Mouse (Mus musculus): ENCODE measurements around the gene Slc5a2.

Slc5a2 gene

DNA sequence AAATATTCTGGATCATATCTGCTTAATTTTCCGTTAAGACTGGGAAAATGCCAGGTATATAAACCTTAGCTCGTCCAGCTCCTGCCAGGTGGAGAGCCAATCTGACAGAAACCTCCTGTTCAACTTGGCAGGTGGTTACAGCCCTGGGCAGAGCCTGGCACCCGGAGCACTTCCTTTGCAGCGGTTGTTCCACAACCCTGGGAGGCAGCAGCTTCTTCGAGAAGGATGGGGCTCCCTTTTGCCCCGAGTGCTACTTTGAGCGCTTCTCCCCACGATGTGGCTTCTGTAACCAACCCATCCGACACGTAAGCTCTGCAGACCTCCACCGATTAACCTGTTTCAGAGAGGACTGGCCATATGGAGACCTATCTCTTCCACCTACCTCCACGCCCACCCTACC lies 13.5 kb upstream of the Slc5a2 start:
- DNase-seq (ENCODE audit: low spot score in 2 of 2): no peak

- peak in 1 of 2 experiments; percentile 79 for DNase-seq (ENCODE audit: low spot score in 2 of 2)
Observed at GRCm38 (mm10) chr7:128252609-128253008, 12.8 kb upstream of the Slc5a2 start.

DNA sequence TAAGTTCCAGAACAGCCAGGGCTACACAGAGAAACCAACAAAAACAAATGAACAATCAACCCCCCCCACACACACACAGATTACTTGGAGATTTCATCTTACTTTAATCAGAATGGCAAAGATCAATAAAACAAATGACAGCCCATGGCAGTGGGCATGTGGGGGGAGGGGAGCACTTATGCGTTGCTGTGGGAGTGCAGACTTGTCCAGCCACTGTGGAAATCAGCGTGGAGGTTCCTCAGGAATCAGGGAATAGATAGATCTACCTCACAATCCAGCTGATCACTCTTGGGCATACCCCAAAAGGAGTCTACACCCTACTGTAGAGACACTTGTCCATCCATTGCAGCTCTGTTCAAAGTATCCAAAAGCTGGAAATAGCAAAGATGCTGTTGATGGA lies 10.5 kb upstream of the Slc5a2 start:
- no peak for DNase-seq (ENCODE audit: low spot score in 2 of 2)

GRCm38 (mm10) chr7:128255757-128256156 lies 9.7 kb upstream of the Slc5a2 start:
- no peak for DNase-seq (ENCODE audit: low spot score in 2 of 2)

GRCm38 (mm10) chr7:128256783-128257334 lies 8.6 kb upstream of the Slc5a2 start:
- DNase-seq (ENCODE audit: low spot score in 2 of 2): no peak

- DNase-seq (ENCODE audit: low spot score in 2 of 2): no peak
Observed at GRCm38 (mm10) chr7:128266056-128266455, 599 bp downstream of the Slc5a2 start.

GRCm38 (mm10) chr7:128267391-128267790 lies 1.9 kb downstream of the Slc5a2 start:
- DNase-seq (ENCODE audit: low spot score in 2 of 2): no peak

DNA sequence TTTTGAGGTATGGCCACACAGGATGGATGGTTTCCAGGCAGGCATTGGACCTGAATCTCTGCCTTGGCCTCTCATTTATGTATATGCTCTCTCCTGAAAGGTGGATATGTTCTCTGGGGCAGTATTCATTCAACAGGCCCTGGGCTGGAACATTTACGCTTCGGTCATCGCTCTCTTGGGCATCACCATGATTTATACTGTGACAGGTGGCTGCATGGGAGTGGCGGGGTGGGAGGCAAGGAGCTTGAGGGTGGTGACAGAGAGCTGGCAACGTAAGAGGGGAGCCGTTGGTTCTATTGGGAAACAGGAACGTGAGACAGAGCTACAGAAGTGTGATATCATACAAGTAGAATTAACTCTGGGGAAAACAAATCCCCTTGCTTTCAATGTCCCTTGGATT lies 2.4 kb downstream of the Slc5a2 start:
- DNase-seq (ENCODE audit: low spot score in 2 of 2): no peak

GRCm38 (mm10) chr7:128270431-128270850 lies 5.0 kb downstream of the Slc5a2 start:
- no peak for DNase-seq (ENCODE audit: low spot score in 2 of 2)

- no peak for DNase-seq (ENCODE audit: low spot score in 2 of 2)
Observed at GRCm38 (mm10) chr7:128271496-128271895, 6.0 kb downstream of the Slc5a2 start.

DNA sequence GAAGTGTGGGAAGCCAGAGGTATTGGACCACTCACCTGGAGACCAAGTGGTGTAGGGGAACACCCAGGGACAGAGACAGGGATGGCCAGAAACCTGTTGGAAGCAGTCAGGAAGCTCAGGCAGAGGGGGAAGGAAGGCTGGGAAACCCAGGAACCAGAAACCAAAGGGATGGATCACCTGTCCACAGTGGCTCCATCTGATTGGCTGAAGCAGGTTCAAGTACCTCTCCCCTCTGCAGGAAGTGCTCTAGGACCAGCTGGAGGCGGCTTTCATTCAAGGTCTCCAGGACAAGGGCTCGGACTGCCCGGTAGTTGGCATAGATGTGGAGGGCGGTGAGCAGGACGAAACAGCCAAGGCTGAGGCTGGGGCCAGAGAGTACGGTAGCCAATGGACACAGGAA lies 10.6 kb downstream of the Slc5a2 start:
- no peak for DNase-seq (ENCODE audit: low spot score in 2 of 2)

DNA sequence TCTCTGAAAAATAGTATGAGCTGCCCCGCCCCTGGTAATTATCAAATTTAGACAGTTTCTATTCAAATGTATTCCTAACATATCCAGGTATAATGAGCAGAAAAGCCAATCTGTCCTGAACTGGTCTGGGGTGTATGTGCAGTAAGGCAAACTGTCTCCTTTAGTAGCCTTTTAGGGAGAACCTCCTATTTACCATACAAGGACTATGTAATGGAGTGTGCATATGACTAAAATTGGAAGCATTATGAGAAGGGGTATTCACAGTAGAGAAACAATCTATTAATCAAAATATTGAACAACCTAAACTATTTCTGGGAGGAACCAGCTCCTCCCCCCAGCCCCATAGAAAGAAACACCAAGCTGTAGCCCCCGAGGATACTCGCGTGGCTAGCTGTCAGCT lies 14.3 kb downstream of the Slc5a2 start:
- no peak for DNase-seq (ENCODE audit: low spot score in 2 of 2)

DNA sequence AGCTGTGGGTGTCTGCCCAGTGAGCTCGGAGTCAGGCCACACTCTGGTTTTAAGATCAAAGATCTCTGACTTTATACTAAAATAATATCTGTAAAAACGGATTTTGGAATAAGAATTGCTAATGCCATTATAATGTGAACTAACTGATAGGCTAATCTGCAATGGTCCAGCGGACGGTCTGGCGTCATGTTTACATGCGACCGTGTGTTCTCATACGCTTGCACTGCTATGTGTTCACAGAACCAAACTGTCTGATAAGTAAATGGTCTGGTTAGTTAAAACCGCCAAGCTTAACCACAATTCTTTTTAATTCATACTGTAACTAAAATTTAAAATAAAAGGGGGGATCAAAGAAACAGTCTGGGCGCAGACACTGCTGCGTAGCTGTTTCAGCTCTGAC lies 16.3 kb downstream of the Slc5a2 start:
- DNase-seq (ENCODE audit: low spot score in 2 of 2): no peak

GRCm38 (mm10) chr7:128282532-128283244 lies 17.2 kb downstream of the Slc5a2 start:
- no peak for DNase-seq (ENCODE audit: low spot score in 2 of 2)

- DNase-seq (ENCODE audit: low spot score in 2 of 2): no peak
Observed at GRCm38 (mm10) chr7:128284047-128284446, 18.6 kb downstream of the Slc5a2 start.

- no peak for DNase-seq (ENCODE audit: low spot score in 2 of 2)
Observed at GRCm38 (mm10) chr7:128285060-128285459, 19.6 kb downstream of the Slc5a2 start.

DNA sequence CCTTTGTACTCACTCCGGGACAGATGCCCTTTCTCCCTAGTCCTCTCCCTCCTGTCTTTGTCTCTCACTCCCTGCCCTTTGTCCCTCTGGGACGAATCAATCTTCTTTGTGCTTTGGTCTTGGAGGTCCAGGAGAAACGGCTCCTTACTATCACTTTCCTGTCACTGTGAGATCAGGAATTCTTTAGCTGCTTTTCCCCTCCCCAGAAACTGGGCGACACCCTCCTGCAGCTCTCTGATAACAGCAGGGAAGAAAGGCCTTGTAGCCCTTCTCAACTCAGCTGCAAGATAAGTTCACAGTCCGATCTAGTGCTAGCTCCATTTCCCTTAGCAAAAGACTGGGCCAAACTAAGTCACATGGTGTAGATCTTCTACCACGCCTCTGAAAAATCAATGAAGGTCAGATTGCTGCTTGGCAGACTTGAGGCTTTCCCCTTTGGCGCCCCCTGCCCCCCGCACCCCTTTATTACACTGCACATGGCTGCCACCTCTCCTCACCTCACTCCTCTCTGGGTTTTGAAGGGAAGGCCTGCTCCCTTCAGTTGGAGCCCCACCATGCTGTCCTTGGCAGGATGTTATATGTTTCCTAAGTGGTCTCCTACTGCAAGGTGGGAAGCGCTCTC lies 23.6 kb downstream of the Slc5a2 start:
- no peak for DNase-seq (ENCODE audit: low spot score in 2 of 2)

DNA sequence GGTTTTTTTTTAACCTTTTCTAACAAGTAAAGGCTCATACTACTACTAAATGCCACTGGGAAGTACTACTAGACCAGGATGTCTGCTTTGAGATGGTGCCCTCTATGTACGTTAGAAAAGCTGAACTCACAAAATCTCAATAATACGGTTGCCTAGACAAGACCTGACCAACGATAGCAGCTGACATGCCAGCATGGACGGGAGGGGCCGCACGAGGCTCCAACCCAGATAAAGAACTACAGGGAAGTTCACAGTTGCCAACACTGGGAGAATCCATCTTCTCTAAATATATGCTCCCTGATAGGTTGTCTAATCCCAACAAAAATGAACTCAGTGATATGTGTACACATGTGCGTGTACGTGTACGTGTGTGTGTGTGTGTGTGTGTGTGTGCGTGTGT lies 29.3 kb downstream of the Slc5a2 start:
- no peak for DNase-seq (ENCODE audit: low spot score in 2 of 2)

GRCm38 (mm10) chr7:128296514-128296913 lies 31.1 kb downstream of the Slc5a2 start:
- DNase-seq (ENCODE audit: low spot score in 2 of 2): no peak

- no peak for DNase-seq (ENCODE audit: low spot score in 2 of 2)
Observed at GRCm38 (mm10) chr7:128297291-128297616, 31.8 kb downstream of the Slc5a2 start.

- DNase-seq (ENCODE audit: low spot score in 2 of 2): peak; percentile 16 to 77
Observed at GRCm38 (mm10) chr7:128297617-128298480, 32.4 kb downstream of the Slc5a2 start, which contains the start of gene BC017158. Gene BC017158 (minus strand): TSS chr7:128298170.
